Mouse (Mus musculus) heart, postnatal 10 days (tissue): Measurements from ENCODE around the gene BC049762. TPM values are rescaled to one million over a fixed set of nuclear protein-coding genes. Genes with fewer than 3 reads are reported as not detected.

ENCODE experiments used
- DNase-seq, 2 experiments: peaks; one replicate each; pipeline ENCODE4 v3.0.0; 2021
- intact Hi-C: fragments of 180-260 bp; cut with DNase I; formaldehyde crosslinking; loops from one replicate; pipeline ENCODE4 v1.15.1; 2025
- total RNA-seq, 2 experiments: library from RNA; stranded (reverse); gene quantifications; 2 replicates each; pipeline ENCODE4 v1.2.3; 2021

Gene BC049762
- total RNA-seq, 2 experiments from 2014 or later: not detected

GRCm38 (mm10) chr11:51220308-51220707 is 42.5 kb downstream of the BC049762 start, which contains the start of gene Gm12569:
TSS of gene Gm12569 (plus strand) at chr11:51220473.
- intact Hi-C loops: no loop called here
- DNase-seq: no peak

GRCm38 (mm10) chr11:51219396-51219980 is 43.4 kb downstream of the BC049762 start:
- DNase-seq: no peak
- intact Hi-C loops: no loop called here

- no peak for DNase-seq
- intact Hi-C loops: no loop called here
These were observed 48.8 kb downstream of the BC049762 start for GRCm38 (mm10) chr11:51214021-51214420.

- intact Hi-C loops: no loop called here
- no peak for DNase-seq
These were observed 51.4 kb downstream of the BC049762 start for GRCm38 (mm10) chr11:51211426-51211825.

- DNase-seq: no peak
- intact Hi-C loops: no loop called here
These were observed 55.1 kb downstream of the BC049762 start for GRCm38 (mm10) chr11:51207758-51208157.

Other genes starting within 250 kb of the BC049762 start
- not detected for gene Olfr54, start 248.8 kb downstream of the BC049762 start, total RNA-seq
- gene Olfr1375, start 214.9 kb downstream of the BC049762 start, total RNA-seq: not detected
- 1 to 10 TPM; 2.1 to 2.9 TPM for gene Zfp354a, start 203.8 kb downstream of the BC049762 start, total RNA-seq
- not detected for gene Gm12569, start 42.6 kb downstream of the BC049762 start, total RNA-seq
- 10 to 100 TPM; 47.3 to 48.2 TPM for gene Clk4, start 1.3 kb downstream of the BC049762 start, total RNA-seq
- gene Col23a1, start 26.9 kb upstream of the BC049762 start, total RNA-seq: 1 to 10 TPM; 2.8 to 2.9 TPM